Mouse (Mus musculus): ENCODE data around the gene Shq1. TPM values are rescaled to one million over a fixed set of nuclear protein-coding genes. Genes with fewer than 3 reads are reported as not detected.

The Shq1 gene
- polyA plus RNA-seq, 1 experiment from 2014 or later: 23.6 TPM

DNA sequence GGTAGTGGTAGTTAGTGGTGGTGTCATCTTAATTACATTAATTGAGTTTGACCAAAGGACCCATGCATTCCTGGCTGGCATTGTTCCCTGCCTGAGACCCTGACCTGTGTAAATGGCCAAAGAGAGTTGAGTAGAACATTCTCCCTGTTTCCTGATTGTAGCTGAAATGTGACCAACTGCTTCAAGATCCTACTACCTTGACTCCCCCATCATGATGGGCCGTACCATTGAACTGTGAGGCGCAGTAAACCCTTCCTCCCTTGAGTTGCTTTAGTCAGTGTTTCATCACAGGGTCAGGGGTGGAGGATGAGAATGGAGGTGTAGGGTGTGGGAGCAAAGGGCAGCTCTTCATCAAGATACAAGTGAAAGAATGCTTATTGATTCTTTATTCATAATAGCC, 7.7 kb upstream of the Shq1 start:
- Histone ChIP-seq H3K36me3 (ENCODE audit: control insufficient read depth, insufficient read depth, low read length) (no peaks in the 10 kb centered on the region), H3K27ac (ENCODE audit: low read depth, low read length) (no peak overlapping the region), H3K4me1 (replicated peaks; ENCODE audit: control insufficient read depth, insufficient read depth, low read length) (no peaks in the 10 kb centered on the region), H3K4me2 (no peak overlapping the region), H3K4me3 (ENCODE audit: low read depth, low read length) (no peak overlapping the region), H3K9ac (ENCODE audit: low read depth, low read length) (no peak overlapping the region), H3K27me3 (replicated peaks; ENCODE audit: control insufficient read depth, insufficient read depth, low read length) (no peaks in the 10 kb centered on the region), H3K9me3 (ENCODE audit: control insufficient read depth, low read length) (no peaks in the 10 kb centered on the region)
- no peak for DNase-seq (ENCODE audit: low spot score)
- ATAC-seq (replicated peaks; ENCODE audit: low FRiP score): no peak
- WGBS: 92% methylated on average over 2 of the region's 2 CpGs

GRCm38 (mm10) chr6:100676461-100676860, 5.5 kb upstream of the Shq1 start:
- Histone ChIP-seq H3K27me3 (replicated peaks; ENCODE audit: control insufficient read depth, insufficient read depth, low read length) (no peaks in the 10 kb centered on the region), H3K9me3 (ENCODE audit: control insufficient read depth, low read length) (no peaks in the 10 kb centered on the region), H3K36me3 (ENCODE audit: control insufficient read depth, insufficient read depth, low read length) (no peaks in the 10 kb centered on the region), H3K9ac (ENCODE audit: low read depth, low read length) (no peak overlapping the region), H3K27ac (ENCODE audit: low read depth, low read length) (no peak overlapping the region), H3K4me1 (replicated peaks; ENCODE audit: control insufficient read depth, insufficient read depth, low read length) (peaks cover 1% of the 10 kb centered on the region; the same call in 1 of the 2 replicates), H3K4me2 (no peak overlapping the region), H3K4me3 (ENCODE audit: low read depth, low read length) (no peak overlapping the region)
- no peak for ATAC-seq (replicated peaks; ENCODE audit: low FRiP score)
- 88% methylated on average over 6 of the region's 7 CpGs for WGBS
- no peak for DNase-seq (ENCODE audit: low spot score)

- ATAC-seq (replicated peaks; ENCODE audit: low FRiP score) (no peak), DNase-seq (ENCODE audit: low spot score) (no peak)
- no peak overlapping the region for H3K4me2 ChIP-seq
- 22% methylated on average over 6 of the region's 6 CpGs for WGBS
- no peaks in the 10 kb centered on the region for H3K9me3 ChIP-seq (ENCODE audit: control insufficient read depth, low read length)
- H3K9ac ChIP-seq (ENCODE audit: low read depth, low read length): no peak overlapping the region
- no peak overlapping the region for H3K4me3 ChIP-seq (ENCODE audit: low read depth, low read length)
- no peaks in the 10 kb centered on the region for H3K27me3 ChIP-seq (replicated peaks; ENCODE audit: control insufficient read depth, insufficient read depth, low read length)
- peaks cover 5% of the 10 kb centered on the region for H3K4me1 ChIP-seq (replicated peaks; ENCODE audit: control insufficient read depth, insufficient read depth, low read length)
- no peak overlapping the region for H3K27ac ChIP-seq (ENCODE audit: low read depth, low read length)
- no peaks in the 10 kb centered on the region for H3K36me3 ChIP-seq (ENCODE audit: control insufficient read depth, insufficient read depth, low read length)
These were observed 4.0 kb upstream of the Shq1 start for GRCm38 (mm10) chr6:100674974-100675373.

GRCm38 (mm10) chr6:100671401-100671800, 444 bp upstream of the Shq1 start:
- ATAC-seq (replicated peaks; ENCODE audit: low FRiP score): no peak
- H3K36me3 ChIP-seq (ENCODE audit: control insufficient read depth, insufficient read depth, low read length): no peaks in the 10 kb centered on the region

DNA sequence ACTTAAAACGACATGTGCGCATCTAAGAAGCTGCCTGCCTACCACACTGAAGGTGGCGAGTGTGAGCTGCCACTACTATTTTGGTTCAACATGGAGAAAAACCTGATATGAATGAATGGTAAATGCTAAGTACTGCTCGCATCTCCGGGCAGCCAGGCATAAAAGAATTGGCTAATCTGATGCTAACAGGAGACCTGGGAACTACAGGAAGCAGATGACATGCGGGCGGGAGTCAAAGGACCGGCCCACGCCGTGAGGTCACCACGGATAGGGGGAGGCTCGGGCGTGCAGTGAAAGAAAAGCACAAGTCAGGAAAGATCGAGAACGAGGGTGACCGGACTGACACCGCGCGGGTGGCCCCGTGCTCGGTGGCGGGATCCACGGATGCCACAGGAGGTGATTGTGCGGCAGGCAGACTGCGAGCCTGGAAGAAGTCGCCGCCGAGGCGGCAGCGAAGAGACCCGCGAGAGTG, 551 bp downstream of the Shq1 start:
- peak overlapping the region; percentile 92 for H3K4me3 ChIP-seq (ENCODE audit: low read depth, low read length)

More at GRCm38 (mm10) chr6:100671401-100671800, 444 bp upstream of the Shq1 start:
- 0 out of 2 replicates have a peak overlapping the region, but pooled peaks have one; percentile 9 for H3K9ac ChIP-seq (ENCODE audit: low read depth, low read length)
- H3K4me1 ChIP-seq (replicated peaks; ENCODE audit: control insufficient read depth, insufficient read depth, low read length): peaks cover 12% of the 10 kb centered on the region
- no peaks in the 10 kb centered on the region for H3K27me3 ChIP-seq (replicated peaks; ENCODE audit: control insufficient read depth, insufficient read depth, low read length)
- H3K9me3 ChIP-seq (ENCODE audit: control insufficient read depth, low read length): no peaks in the 10 kb centered on the region
- H3K4me3 ChIP-seq (ENCODE audit: low read depth, low read length): peak overlapping the region; percentile 92; the same call in 1 of the 2 replicates
- no peak overlapping the region for H3K27ac ChIP-seq (ENCODE audit: low read depth, low read length)
- H3K4me2 ChIP-seq: peak overlapping the region; percentile 86
- WGBS: 11% methylated on average over 7 of the region's 7 CpGs
- no peak for DNase-seq (ENCODE audit: low spot score)

DNA sequence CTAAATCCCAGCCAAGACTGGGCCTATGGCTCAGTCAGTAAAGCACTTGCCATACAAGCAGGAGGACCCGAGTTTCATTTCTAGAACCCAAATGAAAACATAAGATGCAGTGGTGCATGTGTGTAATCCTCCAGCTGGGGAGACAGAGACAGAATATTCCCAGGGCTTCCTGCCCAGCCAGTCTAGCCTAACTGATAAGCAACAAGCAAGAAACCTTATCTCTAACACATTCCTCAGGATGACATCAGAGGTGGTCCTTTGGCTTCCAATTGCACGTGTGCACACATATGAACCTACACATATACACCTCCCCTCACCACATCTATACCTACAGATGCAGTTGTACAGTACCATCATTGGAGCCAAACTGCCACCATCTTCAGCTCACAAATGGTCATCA, 2.1 kb downstream of the Shq1 start:
- Histone ChIP-seq H3K36me3 (ENCODE audit: control insufficient read depth, insufficient read depth, low read length) (0 out of 2 replicates have a peak, but pooled peaks cover 2% of the 10 kb centered on the region), H3K27ac (ENCODE audit: low read depth, low read length) (no peak overlapping the region), H3K4me1 (replicated peaks; ENCODE audit: control insufficient read depth, insufficient read depth, low read length) (peaks cover 12% of the 10 kb centered on the region), H3K4me2 (no peak overlapping the region), H3K4me3 (ENCODE audit: low read depth, low read length) (no peak overlapping the region), H3K9me3 (ENCODE audit: control insufficient read depth, low read length) (no peaks in the 10 kb centered on the region), H3K27me3 (replicated peaks; ENCODE audit: control insufficient read depth, insufficient read depth, low read length) (no peaks in the 10 kb centered on the region), H3K9ac (ENCODE audit: low read depth, low read length) (no peak overlapping the region)
- 48% methylated on average over 2 of the region's 2 CpGs for WGBS
- DNase-seq (ENCODE audit: low spot score) (no peak), ATAC-seq (replicated peaks; ENCODE audit: low FRiP score) (no peak)

More for the DNA sequence above, 551 bp downstream of the Shq1 start:
- Histone ChIP-seq H3K4me1 (replicated peaks; ENCODE audit: control insufficient read depth, insufficient read depth, low read length) (peaks cover 12% of the 10 kb centered on the region), H3K36me3 (ENCODE audit: control insufficient read depth, insufficient read depth, low read length) (no peaks in the 10 kb centered on the region), H3K27ac (ENCODE audit: low read depth, low read length) (peak overlapping the region; percentile 80), H3K4me2 (peak overlapping the region; percentile 86), H3K9me3 (ENCODE audit: control insufficient read depth, low read length) (no peaks in the 10 kb centered on the region), H3K9ac (ENCODE audit: low read depth, low read length) (peak overlapping the region; percentile 90), H3K27me3 (replicated peaks; ENCODE audit: control insufficient read depth, insufficient read depth, low read length) (no peaks in the 10 kb centered on the region)
- peak; percentile 66 for DNase-seq (ENCODE audit: low spot score)
- peak; percentile 86 for ATAC-seq (replicated peaks; ENCODE audit: low FRiP score)
- WGBS: under 1% methylated on average over 32 of the region's 32 CpGs

DNA sequence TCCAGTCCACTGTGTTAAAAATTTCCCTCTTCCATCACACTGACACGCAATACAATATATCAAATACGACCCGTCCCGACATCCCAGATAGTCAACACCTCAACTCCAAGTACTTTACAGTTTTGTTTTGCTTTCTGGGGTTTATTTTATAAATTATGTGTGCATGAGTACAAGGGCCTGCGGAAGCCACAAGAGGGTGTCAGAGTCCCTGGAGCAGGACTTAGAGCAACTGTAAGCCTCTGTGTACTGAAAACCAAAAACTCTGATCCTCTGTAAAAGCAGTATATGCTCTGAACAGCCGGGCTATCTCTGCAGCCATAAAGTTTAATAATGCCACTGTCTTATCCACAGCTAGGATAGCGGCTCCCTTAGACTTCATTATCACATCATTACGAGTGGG, 3.3 kb downstream of the Shq1 start:
- H3K36me3 ChIP-seq (ENCODE audit: control insufficient read depth, insufficient read depth, low read length): 0 out of 2 replicates have a peak, but pooled peaks cover 2% of the 10 kb centered on the region
- H3K4me2 ChIP-seq: no peak overlapping the region
- H3K4me1 ChIP-seq (replicated peaks; ENCODE audit: control insufficient read depth, insufficient read depth, low read length): peaks cover 12% of the 10 kb centered on the region
- H3K27me3 ChIP-seq (replicated peaks; ENCODE audit: control insufficient read depth, insufficient read depth, low read length): no peaks in the 10 kb centered on the region
- no peak overlapping the region for H3K27ac ChIP-seq (ENCODE audit: low read depth, low read length)
- 90% methylated on average over 8 of the region's 8 CpGs for WGBS
- ATAC-seq (replicated peaks; ENCODE audit: low FRiP score) (no peak), DNase-seq (ENCODE audit: low spot score) (no peak)
- no peak overlapping the region for H3K9ac ChIP-seq (ENCODE audit: low read depth, low read length)
- no peak overlapping the region for H3K4me3 ChIP-seq (ENCODE audit: low read depth, low read length)
- no peaks in the 10 kb centered on the region for H3K9me3 ChIP-seq (ENCODE audit: control insufficient read depth, low read length)

DNA sequence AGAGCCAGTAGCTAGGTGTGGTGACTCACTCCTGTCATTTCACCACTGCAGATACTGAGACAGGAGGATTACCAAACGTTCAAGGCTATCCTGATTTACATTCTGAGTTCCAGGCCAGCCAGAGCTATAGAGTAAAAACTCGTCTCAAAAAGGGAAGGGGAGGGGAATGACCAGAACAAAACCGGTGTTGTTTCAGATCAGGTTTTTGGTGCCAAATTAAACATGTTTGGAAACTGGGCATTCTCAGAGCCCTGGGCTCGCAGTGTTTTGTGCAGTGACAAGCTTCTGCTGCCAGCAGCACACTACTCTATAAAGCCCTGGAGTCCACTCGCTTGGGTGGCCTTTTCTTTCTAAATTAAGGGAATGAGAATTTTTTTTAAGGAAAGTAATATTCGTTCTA, 8.7 kb downstream of the Shq1 start:
- Histone ChIP-seq H3K27ac (ENCODE audit: low read depth, low read length) (no peak overlapping the region), H3K4me3 (ENCODE audit: low read depth, low read length) (no peak overlapping the region), H3K9ac (ENCODE audit: low read depth, low read length) (no peak overlapping the region), H3K36me3 (ENCODE audit: control insufficient read depth, insufficient read depth, low read length) (0 out of 2 replicates have a peak, but pooled peaks cover 4% of the 10 kb centered on the region), H3K27me3 (replicated peaks; ENCODE audit: control insufficient read depth, insufficient read depth, low read length) (no peaks in the 10 kb centered on the region), H3K4me2 (no peak overlapping the region), H3K9me3 (ENCODE audit: control insufficient read depth, low read length) (no peaks in the 10 kb centered on the region), H3K4me1 (replicated peaks; ENCODE audit: control insufficient read depth, insufficient read depth, low read length) (no peaks in the 10 kb centered on the region)
- ATAC-seq (replicated peaks; ENCODE audit: low FRiP score): no peak
- no peak for DNase-seq (ENCODE audit: low spot score)
- WGBS: 78% methylated on average over 6 of the region's 6 CpGs

GRCm38 (mm10) chr6:100660395-100660794, 10.6 kb downstream of the Shq1 start:
- H3K9ac ChIP-seq (ENCODE audit: low read depth, low read length): no peak overlapping the region
- H3K9me3 ChIP-seq (ENCODE audit: control insufficient read depth, low read length): no peaks in the 10 kb centered on the region
- no peak for DNase-seq (ENCODE audit: low spot score)
- no peak overlapping the region for H3K27ac ChIP-seq (ENCODE audit: low read depth, low read length)
- 0 out of 2 replicates have a peak, but pooled peaks cover 4% of the 10 kb centered on the region for H3K36me3 ChIP-seq (ENCODE audit: control insufficient read depth, insufficient read depth, low read length)
- 93% methylated on average over 5 of the region's 5 CpGs for WGBS
- H3K4me3 ChIP-seq (ENCODE audit: low read depth, low read length): no peak overlapping the region
- no peaks in the 10 kb centered on the region for H3K4me1 ChIP-seq (replicated peaks; ENCODE audit: control insufficient read depth, insufficient read depth, low read length)
- ATAC-seq (replicated peaks; ENCODE audit: low FRiP score): no peak
- H3K4me2 ChIP-seq: no peak overlapping the region
- no peaks in the 10 kb centered on the region for H3K27me3 ChIP-seq (replicated peaks; ENCODE audit: control insufficient read depth, insufficient read depth, low read length)

All from liver, embryonic 11.5 days (tissue).